Mouse (Mus musculus) macrophage (primary cell): ENCODE results near the gene Ccdc146. TPM values are rescaled to one million over a fixed set of nuclear protein-coding genes. Genes with fewer than 3 reads are reported as not detected.
A peak's percentile ranks its signal among the peaks of the same experiment; 100 is the strongest.
"Not testable (repeated sequence)": the region's sequence is repeated elsewhere in the genome, so short reads cannot be mapped to it uniquely, and the experiment has no call there.

ENCODE experiments used
- H3K27ac ChIP-seq: fragments of 350-480 bp; formaldehyde crosslinking; 2 replicates; pipeline ENCODE4 v1.9.0; 2021
- H3K36me3 ChIP-seq: fragments of 350-480 bp; formaldehyde crosslinking; 2 replicates; pipeline ENCODE4 v1.9.0; 2021; ENCODE audit errors: inconsistent target
- H3K4me3 ChIP-seq: fragments of 350-480 bp; formaldehyde crosslinking; 2 replicates; pipeline ENCODE4 v1.9.0; 2021; ENCODE audit errors: inconsistent target
- H3K79me2 ChIP-seq: fragments of 350-480 bp; formaldehyde crosslinking; 2 replicates; pipeline ENCODE4 v1.9.0; 2021; ENCODE audit errors: inconsistent target
- WGBS: methylation state at CpG from one replicate; pipeline ENCODE4 v1.1.7; 2026; ENCODE audit warnings: inconsistent platforms; ENCODE audit not compliant: missing documents; 5-methylcytosine and 5-hydroxymethylcytosine counted together
- polyA plus RNA-seq: library from polyadenylated mRNA; stranded (reverse); fragments of 250-400 nt; gene quantifications from 3 replicates; pipeline ENCODE4 v1.2.4, GENCODE M21; 2018; ENCODE audit warnings: inconsistent platforms

Gene Ccdc146
- polyA plus RNA-seq, 1 experiment from 2014 or later, result not detected

- no peak overlapping the region for H3K4me3 ChIP-seq
- 0 out of 2 replicates have a peak, but pooled peaks cover 12% of the 10 kb centered on the region for H3K36me3 ChIP-seq
- 94% methylated on average over 4 of the region's 4 CpGs for WGBS
- peaks cover 35% of the 10 kb centered on the region; the same call in 1 of the 2 replicates for H3K79me2 ChIP-seq
- no peak overlapping the region for H3K27ac ChIP-seq
Measured at GRCm38 (mm10) chr5:21376935-21377334, 47.5 kb downstream of the Ccdc146 start.

GRCm38 (mm10) chr5:21373180-21373518 lies 51.3 kb downstream of the Ccdc146 start:
- Histone ChIP-seq H3K36me3 (0 out of 2 replicates have a peak, but pooled peaks cover 11% of the 10 kb centered on the region), H3K79me2 (peaks cover 35% of the 10 kb centered on the region; the same call in 1 of the 2 replicates), H3K4me3 (peak overlapping the region; percentile 43), H3K27ac (0 out of 2 replicates have a peak overlapping the region, but pooled peaks have one; percentile 7)
- 25% methylated on average over 7 of the region's 7 CpGs for WGBS

GRCm38 (mm10) chr5:21372493-21373179 lies 51.8 kb downstream of the Ccdc146 start, which contains the start of gene Fgl2:
Gene Fgl2, plus strand, starts transcription at chr5:21372642.
- peak within 1 kb of the TSS; percentile 43 for H3K4me3 ChIP-seq
- 0 out of 2 replicates have a peak within 1 kb of the TSS, but pooled peaks have one; percentile 7 for H3K27ac ChIP-seq
- WGBS, result 2% methylated on average over 31 of the region's 31 CpGs
- peaks cover 35% of the 10 kb centered on the region; the same call in 1 of the 2 replicates for H3K79me2 ChIP-seq
- H3K36me3 ChIP-seq, result 0 out of 2 replicates have a peak, but pooled peaks cover 7% of the 10 kb centered on the region

GRCm38 (mm10) chr5:21371920-21372319 lies 52.6 kb downstream of the Ccdc146 start:
- H3K79me2 ChIP-seq, result peaks cover 35% of the 10 kb centered on the region; the same call in 1 of the 2 replicates
- WGBS, result 69% methylated on average over 5 of the region's 5 CpGs
- H3K27ac ChIP-seq, result no peak overlapping the region
- H3K36me3 ChIP-seq, result 0 out of 2 replicates have a peak, but pooled peaks cover 7% of the 10 kb centered on the region
- no peak overlapping the region for H3K4me3 ChIP-seq

GRCm38 (mm10) chr5:21370218-21370947 lies 54.1 kb downstream of the Ccdc146 start:
- Histone ChIP-seq H3K79me2 (peaks cover 28% of the 10 kb centered on the region; the same call in 1 of the 2 replicates), H3K27ac (no peak overlapping the region), H3K4me3 (no peak overlapping the region), H3K36me3 (no peaks in the 10 kb centered on the region)
- WGBS, result 95% methylated on average over 5 of the region's 5 CpGs

- H3K79me2 ChIP-seq, result no peaks in the 10 kb centered on the region; the same call in 1 of the 2 replicates
- H3K36me3 ChIP-seq, result no peaks in the 10 kb centered on the region
- H3K4me3 ChIP-seq, result no peak overlapping the region
- 10% methylated on average over 2 of the region's 2 CpGs for WGBS
- H3K27ac ChIP-seq, result no peak overlapping the region
Measured at GRCm38 (mm10) chr5:21367514-21367913, 57.0 kb downstream of the Ccdc146 start.

GRCm38 (mm10) chr5:21366338-21367053 lies 58.0 kb downstream of the Ccdc146 start:
- no peak overlapping the region for H3K27ac ChIP-seq
- WGBS, result 28% methylated on average over 4 of the region's 4 CpGs
- no peak overlapping the region for H3K4me3 ChIP-seq
- H3K79me2 ChIP-seq, result no peaks in the 10 kb centered on the region
- H3K36me3 ChIP-seq, result no peaks in the 10 kb centered on the region

- 94% methylated on average over 3 of the region's 3 CpGs for WGBS
- H3K4me3 ChIP-seq, result no peak overlapping the region
Measured at GRCm38 (mm10) chr5:21363343-21363742, 61.1 kb downstream of the Ccdc146 start.

GRCm38 (mm10) chr5:21358648-21359047 lies 65.8 kb downstream of the Ccdc146 start:
- 58% methylated on average over 3 of the region's 3 CpGs for WGBS
- H3K79me2 ChIP-seq, result no peaks in the 10 kb centered on the region
- H3K27ac ChIP-seq, result peak overlapping the region; percentile 52

More at GRCm38 (mm10) chr5:21363343-21363742, 61.1 kb downstream of the Ccdc146 start:
- Histone ChIP-seq H3K79me2 (no peaks in the 10 kb centered on the region), H3K27ac (no peak overlapping the region), H3K36me3 (no peaks in the 10 kb centered on the region)

GRCm38 (mm10) chr5:21351678-21352077 lies 72.8 kb downstream of the Ccdc146 start:
- Histone ChIP-seq H3K4me3 (no peak overlapping the region), H3K36me3 (no peaks in the 10 kb centered on the region), H3K27ac (no peak overlapping the region), H3K79me2 (no peaks in the 10 kb centered on the region)

More at GRCm38 (mm10) chr5:21358648-21359047, 65.8 kb downstream of the Ccdc146 start:
- Histone ChIP-seq H3K4me3 (no peak overlapping the region), H3K36me3 (no peaks in the 10 kb centered on the region)

- Histone ChIP-seq H3K79me2 (no peaks in the 10 kb centered on the region), H3K36me3 (no peaks in the 10 kb centered on the region), H3K27ac (no peak overlapping the region), H3K4me3 (no peak overlapping the region)
- WGBS, result 87% methylated on average over 7 of the region's 7 CpGs
Measured at GRCm38 (mm10) chr5:21348366-21348765, 76.1 kb downstream of the Ccdc146 start.

- not testable (repeated sequence) for H3K79me2 ChIP-seq, H3K4me3 ChIP-seq, H3K36me3 ChIP-seq, H3K27ac ChIP-seq
Measured at GRCm38 (mm10) chr5:21342265-21342664, 82.2 kb downstream of the Ccdc146 start.

- Histone ChIP-seq H3K4me3 (no peak overlapping the region), H3K79me2 (no peaks in the 10 kb centered on the region), H3K27ac (no peak overlapping the region), H3K36me3 (no peaks in the 10 kb centered on the region)
- 0% methylated on average over 1 of the region's 1 CpGs for WGBS
Measured at GRCm38 (mm10) chr5:21332119-21332518, 92.4 kb downstream of the Ccdc146 start.

- no peak overlapping the region for H3K27ac ChIP-seq
- no peaks in the 10 kb centered on the region for H3K36me3 ChIP-seq
- no peak overlapping the region for H3K4me3 ChIP-seq
- no peaks in the 10 kb centered on the region for H3K79me2 ChIP-seq
- WGBS, result 67% methylated on average over 5 of the region's 5 CpGs
Measured at GRCm38 (mm10) chr5:21331656-21332055, 92.8 kb downstream of the Ccdc146 start.
